Mouse (Mus musculus) neural tube, embryonic 15.5 days (tissue): ENCODE results near the gene Slc44a3. TPM values are rescaled to one million over a fixed set of nuclear protein-coding genes. Genes with fewer than 3 reads are reported as not detected.

Experiments
- ATAC-seq: fragments of 200-750 bp; cut with Nextera tagmentation; 2 replicates; pipeline ENCODE4 v1.8.0; 2017; ENCODE audit warnings: mild to moderate bottlenecking, moderate TSS enrichment, moderate library complexity; ENCODE audit not compliant: low FRiP score
- H3K27ac ChIP-seq: fragments of 300-500 bp; sonication (generic); replicated peaks from 2 replicates; pipeline ENCODE4 v1.5.1; 2015; ENCODE audit warnings: mild to moderate bottlenecking, inconsistent platforms
- H3K27me3 ChIP-seq: fragments of 300-500 bp; sonication (generic); replicated peaks from 2 replicates; pipeline ENCODE4 v1.6.1; 2015; ENCODE audit warnings: inconsistent platforms
- H3K36me3 ChIP-seq: fragments of 300-500 bp; sonication (generic); 2 replicates; pipeline ENCODE4 v1.6.1; 2015; ENCODE audit warnings: inconsistent platforms
- H3K4me1 ChIP-seq: fragments of 300-500 bp; sonication (generic); 2 replicates; pipeline ENCODE4 v1.6.1; 2015; ENCODE audit warnings: inconsistent platforms
- H3K4me2 ChIP-seq: fragments of 300-500 bp; sonication (generic); 2 replicates; pipeline ENCODE4 v1.6.1; 2015; ENCODE audit warnings: inconsistent platforms, mild to moderate bottlenecking, moderate library complexity
- H3K4me3 ChIP-seq: fragments of 300-500 bp; sonication (generic); replicated peaks from 2 replicates; pipeline ENCODE4 v1.5.1; 2015; ENCODE audit warnings: mild to moderate bottlenecking, inconsistent platforms
- H3K9ac ChIP-seq: fragments of 300-500 bp; sonication (generic); replicated peaks from 2 replicates; pipeline ENCODE4 v1.6.1; 2015; ENCODE audit warnings: mild to moderate bottlenecking, inconsistent platforms
- H3K9me3 ChIP-seq: fragments of 300-500 bp; sonication (generic); replicated peaks from 2 replicates; pipeline ENCODE4 v1.6.1; 2016; ENCODE audit warnings: inconsistent platforms
- WGBS: fragments of 180-500 bp; shearing (Covaris S2); methylation state at CpG from one replicate; pipeline ENCODE4 v1.1.7; 2015; ENCODE audit warnings: mixed read lengths; 5-methylcytosine and 5-hydroxymethylcytosine counted together
- polyA plus RNA-seq: library from polyadenylated mRNA; unstranded; fragments of >200 nt; fragmentation: Nextera tagmentation; extraction: Ambion mirVana; gene quantifications from 2 replicates; pipeline ENCODE4 v1.2.1, GENCODE M21; 2015

Gene Slc44a3
- polyA plus RNA-seq, 1 experiment from 2014 or later = 1.2 TPM

GRCm38 (mm10) chr3:121490941-121491340 is 41.3 kb downstream of the Slc44a3 start:
- Histone ChIP-seq H3K36me3 (no peaks in the 10 kb centered on the region), H3K4me3 (no peak overlapping the region), H3K9me3 (no peaks in the 10 kb centered on the region), H3K27me3 (no peaks in the 10 kb centered on the region), H3K27ac (peak overlapping the region; percentile 39; the same call in 1 of the 2 replicates), H3K4me1 (peaks cover 20% of the 10 kb centered on the region), H3K4me2 (no peak overlapping the region), H3K9ac (no peak overlapping the region)
- WGBS = 48% methylated on average over 5 of the region's 5 CpGs
- no peak for ATAC-seq

GRCm38 (mm10) chr3:121489462-121490118 is 42.6 kb downstream of the Slc44a3 start:
- Histone ChIP-seq H3K27me3 (no peaks in the 10 kb centered on the region), H3K4me1 (peaks cover 20% of the 10 kb centered on the region), H3K9me3 (no peaks in the 10 kb centered on the region), H3K9ac (no peak overlapping the region), H3K4me3 (no peak overlapping the region), H3K4me2 (peak overlapping the region; percentile 13; the same call in 1 of the 2 replicates), H3K36me3 (no peaks in the 10 kb centered on the region), H3K27ac (peak overlapping the region; percentile 72)
- 44% methylated on average over 12 of the region's 12 CpGs for WGBS
- peak; percentile 73; the same call in 1 of the 2 replicates for ATAC-seq

- Histone ChIP-seq H3K4me3 (no peak overlapping the region), H3K36me3 (no peaks in the 10 kb centered on the region), H3K4me1 (peaks cover 29% of the 10 kb centered on the region), H3K27me3 (no peaks in the 10 kb centered on the region), H3K27ac (no peak overlapping the region), H3K9me3 (no peaks in the 10 kb centered on the region), H3K9ac (no peak overlapping the region), H3K4me2 (no peak overlapping the region)
- whole genome bisulfite sequencing = 45% methylated on average over 2 of the region's 2 CpGs
- no peak for ATAC-seq
Observed at GRCm38 (mm10) chr3:121485201-121485600, 47.0 kb downstream of the Slc44a3 start.

GRCm38 (mm10) chr3:121483266-121484161 is 48.7 kb downstream of the Slc44a3 start:
- H3K36me3 ChIP-seq = no peaks in the 10 kb centered on the region
- H3K4me1 ChIP-seq = peaks cover 16% of the 10 kb centered on the region
- no peaks in the 10 kb centered on the region for H3K27me3 ChIP-seq
- H3K9ac ChIP-seq = peak overlapping the region; percentile 14; the same call in 1 of the 2 replicates
- peak overlapping the region; percentile 47 for H3K4me2 ChIP-seq
- peak; percentile 54 for ATAC-seq
- H3K9me3 ChIP-seq = no peaks in the 10 kb centered on the region
- H3K4me3 ChIP-seq = peak overlapping the region; percentile 9; the same call in 1 of the 2 replicates
- peak overlapping the region; percentile 60; the same call in 1 of the 2 replicates for H3K27ac ChIP-seq
- WGBS = 16% methylated on average over 25 of the region's 25 CpGs

- Histone ChIP-seq H3K4me2 (no peak overlapping the region), H3K27me3 (no peaks in the 10 kb centered on the region), H3K9ac (no peak overlapping the region), H3K4me1 (peaks cover 16% of the 10 kb centered on the region), H3K36me3 (no peaks in the 10 kb centered on the region), H3K9me3 (no peaks in the 10 kb centered on the region), H3K27ac (no peak overlapping the region), H3K4me3 (no peak overlapping the region)
- no peak for ATAC-seq
- 47% methylated on average over 6 of the region's 6 CpGs for WGBS
Observed at GRCm38 (mm10) chr3:121481564-121481963, 50.6 kb downstream of the Slc44a3 start.

GRCm38 (mm10) chr3:121480961-121481436 is 51.2 kb downstream of the Slc44a3 start:
- WGBS = 75% methylated on average over 8 of the region's 8 CpGs
- H3K36me3 ChIP-seq = no peaks in the 10 kb centered on the region
- no peak overlapping the region for H3K4me2 ChIP-seq
- no peak for ATAC-seq
- H3K27ac ChIP-seq = no peak overlapping the region
- H3K27me3 ChIP-seq = no peaks in the 10 kb centered on the region
- H3K9me3 ChIP-seq = no peaks in the 10 kb centered on the region
- peaks cover 16% of the 10 kb centered on the region for H3K4me1 ChIP-seq
- H3K4me3 ChIP-seq = no peak overlapping the region
- H3K9ac ChIP-seq = no peak overlapping the region

GRCm38 (mm10) chr3:121480030-121480960 is 51.9 kb downstream of the Slc44a3 start:
- H3K9ac ChIP-seq = no peak overlapping the region
- peaks cover 16% of the 10 kb centered on the region for H3K4me1 ChIP-seq
- ATAC-seq = 0 out of 2 replicates have a peak, but pooled peaks have one; percentile 9
- H3K27me3 ChIP-seq = no peaks in the 10 kb centered on the region
- H3K4me2 ChIP-seq = no peak overlapping the region
- no peak overlapping the region for H3K27ac ChIP-seq
- no peaks in the 10 kb centered on the region for H3K36me3 ChIP-seq
- WGBS = 53% methylated on average over 26 of the region's 26 CpGs
- H3K4me3 ChIP-seq = no peak overlapping the region
- no peaks in the 10 kb centered on the region for H3K9me3 ChIP-seq

- Histone ChIP-seq H3K4me3 (no peak overlapping the region), H3K4me1 (no peaks in the 10 kb centered on the region), H3K9me3 (no peaks in the 10 kb centered on the region), H3K4me2 (no peak overlapping the region), H3K27ac (no peak overlapping the region), H3K9ac (no peak overlapping the region), H3K27me3 (no peaks in the 10 kb centered on the region), H3K36me3 (no peaks in the 10 kb centered on the region)
- 71% methylated on average over 3 of the region's 3 CpGs for WGBS
- no peak for ATAC-seq
Observed at GRCm38 (mm10) chr3:121474738-121475137, 57.5 kb downstream of the Slc44a3 start.

GRCm38 (mm10) chr3:121471703-121472102 is 60.5 kb downstream of the Slc44a3 start:
- H3K9me3 ChIP-seq = no peaks in the 10 kb centered on the region
- H3K36me3 ChIP-seq = no peaks in the 10 kb centered on the region
- H3K4me3 ChIP-seq = no peak overlapping the region
- WGBS = 79% methylated on average over 11 of the region's 11 CpGs
- H3K27ac ChIP-seq = no peak overlapping the region
- ATAC-seq = no peak
- H3K27me3 ChIP-seq = no peaks in the 10 kb centered on the region
- peaks cover 10% of the 10 kb centered on the region for H3K4me1 ChIP-seq
- H3K4me2 ChIP-seq = no peak overlapping the region
- H3K9ac ChIP-seq = no peak overlapping the region

GRCm38 (mm10) chr3:121469185-121469975 is 62.8 kb downstream of the Slc44a3 start:
- Histone ChIP-seq H3K4me1 (peaks cover 23% of the 10 kb centered on the region), H3K36me3 (no peaks in the 10 kb centered on the region), H3K9me3 (no peaks in the 10 kb centered on the region), H3K27me3 (no peaks in the 10 kb centered on the region), H3K4me2 (peak overlapping the region; percentile 20), H3K27ac (peak overlapping the region; percentile 71), H3K9ac (no peak overlapping the region), H3K4me3 (no peak overlapping the region)
- WGBS = 8% methylated on average over 13 of the region's 13 CpGs
- ATAC-seq = peak; percentile 75
